Mouse (Mus musculus): ENCODE results near the gene Pde2a. TPM values are rescaled to one million over a fixed set of nuclear protein-coding genes. Genes with fewer than 3 reads are reported as not detected.

Pde2a gene
- polyA plus RNA-seq, 1 experiment from 2014 or later, result 46.4 TPM

GRCm38 (mm10) chr7:101435038-101435437 lies 13.5 kb downstream of the Pde2a start:
- no peak; the same call in 1 of the 2 replicates for ATAC-seq (replicated peaks)
- 26% methylated on average over 6 of the region's 6 CpGs for WGBS
- no peaks in the 10 kb centered on the region for H3K9me3 ChIP-seq
- no peak overlapping the region for H3K9ac ChIP-seq (replicated peaks)
- H3K27me3 ChIP-seq, result no peaks in the 10 kb centered on the region
- H3K4me3 ChIP-seq, result no peak overlapping the region
- H3K4me2 ChIP-seq (replicated peaks), result no peak overlapping the region
- H3K36me3 ChIP-seq, result no peaks in the 10 kb centered on the region
- H3K4me1 ChIP-seq, result no peaks in the 10 kb centered on the region
- H3K27ac ChIP-seq (replicated peaks), result no peak overlapping the region

DNA sequence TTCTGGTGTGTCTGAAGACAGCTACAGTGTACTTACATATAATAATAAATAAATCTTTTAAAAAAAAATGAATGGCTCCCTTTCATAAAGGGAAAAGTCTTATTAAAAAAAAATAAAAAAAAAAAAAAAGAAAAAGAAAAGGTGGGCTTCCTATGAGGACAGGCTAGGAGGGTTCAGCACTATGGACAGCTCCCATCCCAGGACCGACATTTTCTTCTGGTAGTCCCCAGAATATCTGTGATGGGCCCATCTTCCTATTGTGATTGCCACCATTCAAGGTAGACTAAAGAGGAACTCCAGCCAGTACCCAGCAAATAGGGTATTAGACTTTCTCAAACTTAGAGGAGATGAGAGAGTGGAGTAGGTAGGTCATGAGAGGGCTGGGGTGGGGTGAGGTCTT lies 16.4 kb downstream of the Pde2a start:
- 18% methylated on average over 1 of the region's 1 CpGs for WGBS
- no peak overlapping the region for H3K4me2 ChIP-seq (replicated peaks)
- no peaks in the 10 kb centered on the region for H3K27me3 ChIP-seq
- no peak overlapping the region for H3K9ac ChIP-seq (replicated peaks)
- no peak overlapping the region for H3K27ac ChIP-seq (replicated peaks)
- no peaks in the 10 kb centered on the region for H3K36me3 ChIP-seq
- no peak for ATAC-seq (replicated peaks)
- H3K4me1 ChIP-seq, result no peaks in the 10 kb centered on the region
- H3K4me3 ChIP-seq, result no peak overlapping the region
- H3K9me3 ChIP-seq, result no peaks in the 10 kb centered on the region

DNA sequence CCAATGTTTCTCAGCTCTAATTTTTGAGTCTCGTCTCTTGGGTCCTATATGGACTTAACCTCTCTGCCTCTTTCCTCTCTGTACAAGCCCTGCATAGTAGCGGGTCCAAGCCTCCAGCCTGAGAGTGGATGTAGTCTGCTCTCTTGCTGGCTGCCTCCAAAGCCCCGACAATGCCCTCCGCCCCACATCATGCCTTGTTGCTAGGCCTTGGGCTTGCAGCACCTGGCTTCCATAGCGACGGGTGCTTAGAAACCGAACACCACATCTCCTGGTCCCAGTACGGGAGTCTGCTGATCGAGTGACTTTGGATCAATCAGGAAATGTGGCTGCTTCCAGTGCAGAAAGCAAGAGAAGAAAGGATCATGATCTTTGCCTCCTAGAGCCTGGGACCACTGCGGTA lies 21.6 kb downstream of the Pde2a start:
- Histone ChIP-seq H3K4me2 (replicated peaks) (no peak overlapping the region), H3K27me3 (no peaks in the 10 kb centered on the region), H3K9ac (replicated peaks) (no peak overlapping the region), H3K4me1 (no peaks in the 10 kb centered on the region), H3K36me3 (no peaks in the 10 kb centered on the region), H3K9me3 (no peaks in the 10 kb centered on the region), H3K4me3 (no peak overlapping the region), H3K27ac (replicated peaks) (peak overlapping the region; percentile 4; the same call in 1 of the 2 replicates)
- peak; percentile 44; the same call in 1 of the 2 replicates for ATAC-seq (replicated peaks)
- 57% methylated on average over 10 of the region's 10 CpGs for WGBS

DNA sequence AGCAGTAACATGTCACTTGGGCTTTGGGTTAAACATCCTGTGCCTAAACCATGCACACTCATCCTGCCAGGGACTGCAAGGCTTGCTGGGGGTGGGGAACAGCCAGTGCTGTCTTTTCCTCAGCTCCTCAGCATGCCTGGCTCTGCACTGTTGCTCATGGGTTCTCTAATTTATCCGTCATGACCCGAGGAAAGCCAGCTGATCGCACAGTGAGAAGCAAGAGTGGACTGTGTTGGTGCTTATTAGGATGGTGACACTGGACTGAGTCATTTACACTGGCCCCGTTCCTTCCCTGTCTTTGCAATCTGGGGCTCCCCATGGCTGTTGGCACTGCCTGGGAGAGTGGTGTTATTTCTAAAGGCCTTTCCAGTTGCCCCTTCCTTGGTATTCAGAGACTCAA lies 22.7 kb downstream of the Pde2a start:
- Histone ChIP-seq H3K4me1 (no peaks in the 10 kb centered on the region), H3K36me3 (no peaks in the 10 kb centered on the region), H3K4me3 (no peak overlapping the region), H3K9ac (replicated peaks) (no peak overlapping the region), H3K9me3 (no peaks in the 10 kb centered on the region), H3K4me2 (replicated peaks) (no peak overlapping the region), H3K27me3 (no peaks in the 10 kb centered on the region), H3K27ac (replicated peaks) (no peak overlapping the region)
- 76% methylated on average over 4 of the region's 4 CpGs for WGBS
- no peak for ATAC-seq (replicated peaks)

GRCm38 (mm10) chr7:101449855-101450254 lies 28.4 kb downstream of the Pde2a start:
- H3K27me3 ChIP-seq, result peaks cover 14% of the 10 kb centered on the region; the same call in 1 of the 2 replicates
- H3K4me1 ChIP-seq, result peaks cover 18% of the 10 kb centered on the region
- H3K9ac ChIP-seq (replicated peaks), result no peak overlapping the region
- no peak overlapping the region for H3K4me2 ChIP-seq (replicated peaks)
- 0 out of 2 replicates have a peak, but pooled peaks have one; percentile 1 for ATAC-seq (replicated peaks)
- no peak overlapping the region for H3K4me3 ChIP-seq
- H3K9me3 ChIP-seq, result no peaks in the 10 kb centered on the region
- no peaks in the 10 kb centered on the region for H3K36me3 ChIP-seq
- H3K27ac ChIP-seq (replicated peaks), result no peak overlapping the region
- 39% methylated on average over 3 of the region's 3 CpGs for WGBS

- H3K36me3 ChIP-seq, result no peaks in the 10 kb centered on the region
- ATAC-seq (replicated peaks), result peak; percentile 86
- H3K4me2 ChIP-seq (replicated peaks), result peak overlapping the region; percentile 98
- no peaks in the 10 kb centered on the region for H3K9me3 ChIP-seq
- H3K4me3 ChIP-seq, result peak overlapping the region; percentile 54
- WGBS, result under 1% methylated on average over 68 of the region's 68 CpGs
- H3K9ac ChIP-seq (replicated peaks), result peak overlapping the region; percentile 58
- H3K27ac ChIP-seq (replicated peaks), result no peak overlapping the region
- peaks cover 14% of the 10 kb centered on the region; the same call in 1 of the 2 replicates for H3K27me3 ChIP-seq
- peaks cover 18% of the 10 kb centered on the region for H3K4me1 ChIP-seq
Measured at GRCm38 (mm10) chr7:101450422-101451401, 29.2 kb downstream of the Pde2a start.

GRCm38 (mm10) chr7:101452669-101453068 lies 31.2 kb downstream of the Pde2a start:
- WGBS, result 90% methylated on average over 3 of the region's 3 CpGs
- no peak overlapping the region for H3K9ac ChIP-seq (replicated peaks)
- H3K4me1 ChIP-seq, result peaks cover 25% of the 10 kb centered on the region
- H3K9me3 ChIP-seq, result no peaks in the 10 kb centered on the region
- no peak overlapping the region for H3K27ac ChIP-seq (replicated peaks)
- peak overlapping the region; percentile 54 for H3K4me3 ChIP-seq
- H3K27me3 ChIP-seq, result peaks cover 14% of the 10 kb centered on the region; the same call in 1 of the 2 replicates
- ATAC-seq (replicated peaks), result no peak
- H3K4me2 ChIP-seq (replicated peaks), result peak overlapping the region; percentile 98
- no peaks in the 10 kb centered on the region for H3K36me3 ChIP-seq

GRCm38 (mm10) chr7:101453296-101453695 lies 31.8 kb downstream of the Pde2a start:
- ATAC-seq (replicated peaks), result no peak
- peaks cover 14% of the 10 kb centered on the region; the same call in 1 of the 2 replicates for H3K27me3 ChIP-seq
- no peaks in the 10 kb centered on the region for H3K9me3 ChIP-seq
- peak overlapping the region; percentile 98 for H3K4me2 ChIP-seq (replicated peaks)
- peaks cover 26% of the 10 kb centered on the region for H3K4me1 ChIP-seq
- WGBS, result 69% methylated on average over 3 of the region's 3 CpGs
- peak overlapping the region; percentile 54 for H3K4me3 ChIP-seq
- no peak overlapping the region for H3K27ac ChIP-seq (replicated peaks)
- no peaks in the 10 kb centered on the region for H3K36me3 ChIP-seq
- H3K9ac ChIP-seq (replicated peaks), result no peak overlapping the region

DNA sequence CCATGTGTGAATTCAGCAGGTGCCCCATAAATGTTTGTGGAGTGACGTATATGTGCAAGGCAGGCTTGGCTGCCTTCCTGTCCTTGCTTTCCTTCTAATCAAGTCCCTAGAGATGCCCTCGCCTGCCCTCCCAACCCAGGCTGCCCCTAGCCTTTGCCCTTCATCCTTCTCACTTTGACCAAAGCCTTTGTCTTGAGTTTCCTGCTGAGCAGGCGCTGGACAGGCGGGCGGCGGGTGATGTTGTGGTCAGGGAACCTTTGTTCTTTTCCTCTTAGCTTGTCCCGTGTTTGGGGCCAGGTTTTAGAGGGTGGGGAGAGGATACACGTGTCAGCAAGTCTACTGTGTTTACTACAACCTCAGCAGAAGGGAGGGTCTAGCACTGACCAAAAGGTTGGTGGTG lies 32.2 kb downstream of the Pde2a start:
- Histone ChIP-seq H3K27me3 (peaks cover 14% of the 10 kb centered on the region; the same call in 1 of the 2 replicates), H3K9ac (replicated peaks) (no peak overlapping the region), H3K27ac (replicated peaks) (no peak overlapping the region), H3K36me3 (no peaks in the 10 kb centered on the region), H3K9me3 (no peaks in the 10 kb centered on the region), H3K4me1 (peaks cover 29% of the 10 kb centered on the region), H3K4me3 (no peak overlapping the region), H3K4me2 (replicated peaks) (peak overlapping the region; percentile 98)
- WGBS, result 18% methylated on average over 8 of the region's 8 CpGs
- ATAC-seq (replicated peaks), result no peak

DNA sequence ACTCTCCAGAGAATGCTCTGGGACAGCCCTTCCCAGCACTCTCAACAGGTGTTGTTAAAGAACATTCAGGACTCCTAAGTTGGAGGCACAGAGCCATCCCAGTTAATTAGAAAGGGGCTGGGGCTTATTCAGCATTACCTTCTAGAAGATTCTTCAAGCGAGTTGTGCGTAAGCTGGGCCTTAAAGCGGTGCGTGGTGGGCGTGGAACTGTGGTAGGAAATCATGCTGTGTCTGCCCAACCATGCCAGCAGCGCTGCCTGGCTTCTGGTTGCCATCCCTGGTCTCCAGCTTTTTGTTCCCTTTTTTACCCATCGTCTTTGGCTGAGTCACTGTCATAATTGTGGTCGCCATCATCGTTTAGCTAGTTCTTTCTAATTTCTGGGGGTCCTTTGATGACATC lies 33.0 kb downstream of the Pde2a start:
- no peak overlapping the region for H3K9ac ChIP-seq (replicated peaks)
- WGBS, result 79% methylated on average over 9 of the region's 9 CpGs

DNA sequence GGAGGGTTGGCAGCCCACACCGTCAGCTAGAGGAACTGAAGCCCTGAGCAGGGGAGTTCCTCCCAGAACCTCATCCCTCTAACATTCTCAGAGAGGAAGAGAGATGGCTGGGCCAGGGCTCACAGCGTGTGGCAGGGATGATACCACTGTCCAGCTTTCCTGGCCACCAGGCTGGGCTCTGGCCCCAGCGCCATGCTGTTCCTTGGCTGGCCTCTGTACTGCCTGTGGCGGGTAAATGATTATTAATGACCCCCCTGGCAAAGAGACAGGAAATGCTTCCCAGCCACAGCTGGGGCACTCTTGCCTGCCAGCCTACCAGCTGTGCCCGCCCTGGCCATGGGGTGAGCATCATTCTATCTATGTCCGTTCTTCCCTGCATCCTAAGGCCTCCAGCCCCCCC lies 33.6 kb downstream of the Pde2a start:
- H3K36me3 ChIP-seq, result no peaks in the 10 kb centered on the region
- H3K9ac ChIP-seq (replicated peaks), result no peak overlapping the region
- no peak overlapping the region for H3K4me3 ChIP-seq
- ATAC-seq (replicated peaks), result no peak
- H3K27me3 ChIP-seq, result peaks cover 14% of the 10 kb centered on the region; the same call in 1 of the 2 replicates
- H3K27ac ChIP-seq (replicated peaks), result no peak overlapping the region
- WGBS, result 76% methylated on average over 6 of the region's 6 CpGs
- H3K4me1 ChIP-seq, result peaks cover 34% of the 10 kb centered on the region
- H3K4me2 ChIP-seq (replicated peaks), result no peak overlapping the region
- H3K9me3 ChIP-seq, result no peaks in the 10 kb centered on the region

More for the DNA sequence above, 33.0 kb downstream of the Pde2a start:
- H3K4me2 ChIP-seq (replicated peaks), result no peak overlapping the region
- no peaks in the 10 kb centered on the region for H3K9me3 ChIP-seq
- peaks cover 29% of the 10 kb centered on the region for H3K4me1 ChIP-seq
- H3K36me3 ChIP-seq, result no peaks in the 10 kb centered on the region
- no peak overlapping the region for H3K27ac ChIP-seq (replicated peaks)
- ATAC-seq (replicated peaks), result no peak
- H3K4me3 ChIP-seq, result no peak overlapping the region
- H3K27me3 ChIP-seq, result peaks cover 14% of the 10 kb centered on the region; the same call in 1 of the 2 replicates

DNA sequence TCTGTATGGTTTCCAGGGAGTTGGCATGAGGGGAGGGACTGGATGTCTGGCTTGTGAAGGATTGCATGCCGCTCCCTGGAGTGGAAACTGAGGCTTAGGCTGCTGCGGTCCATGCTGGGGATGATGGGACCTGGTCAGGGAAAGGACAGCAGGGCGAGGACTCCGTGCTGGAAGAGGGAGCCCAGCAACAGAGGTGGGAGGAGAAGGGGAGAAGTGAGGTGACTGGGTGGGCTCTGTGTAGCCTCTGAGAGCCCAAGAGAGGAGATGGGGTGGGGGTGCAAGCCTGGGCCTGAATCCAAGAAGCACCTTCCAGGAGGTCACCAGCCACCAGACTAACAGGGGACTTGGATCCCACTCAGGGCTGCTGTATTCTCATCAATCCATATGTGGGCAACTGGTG lies 34.8 kb downstream of the Pde2a start:
- Histone ChIP-seq H3K36me3 (no peaks in the 10 kb centered on the region), H3K27me3 (peaks cover 14% of the 10 kb centered on the region; the same call in 1 of the 2 replicates), H3K4me1 (peaks cover 41% of the 10 kb centered on the region), H3K4me2 (replicated peaks) (no peak overlapping the region), H3K27ac (replicated peaks) (no peak overlapping the region), H3K4me3 (no peak overlapping the region), H3K9ac (replicated peaks) (no peak overlapping the region), H3K9me3 (no peaks in the 10 kb centered on the region)
- no peak for ATAC-seq (replicated peaks)
- 74% methylated on average over 4 of the region's 4 CpGs for WGBS

All from forebrain, embryonic 15.5 days (tissue).